Mouse (Mus musculus) liver, embryonic 13.5 days (tissue): ENCODE measurements around the gene Bmyc. TPM values are rescaled to one million over a fixed set of nuclear protein-coding genes. Genes with fewer than 3 reads are reported as not detected.
"Not testable (repeated sequence)": the region's sequence is repeated elsewhere in the genome, so short reads cannot be mapped to it uniquely, and the experiment has no call there.

Source experiments
- ATAC-seq: fragments of 200-750 bp; cut with Nextera tagmentation; 2 replicates; pipeline ENCODE4 v1.8.0; 2017; ENCODE audit warnings: low read depth, mild to moderate bottlenecking, moderate number of reproducible peaks, moderate library complexity
- DNase-seq: peaks from one replicate; pipeline ENCODE4 v3.0.0; 2022
- H3K27ac ChIP-seq: fragments of 300-500 bp; sonication (generic); 2 replicates; pipeline ENCODE4 v1.5.1; 2015; ENCODE audit warnings: moderate library complexity, mild to moderate bottlenecking, inconsistent platforms
- H3K27me3 ChIP-seq: fragments of 300-500 bp; sonication (generic); 2 replicates; pipeline ENCODE4 v1.6.1; 2015; ENCODE audit warnings: mild to moderate bottlenecking, inconsistent platforms
- H3K36me3 ChIP-seq: fragments of 300-500 bp; sonication (generic); 2 replicates; pipeline ENCODE4 v1.6.1; 2015; ENCODE audit warnings: mild to moderate bottlenecking, inconsistent platforms
- H3K4me1 ChIP-seq: fragments of 300-500 bp; sonication (generic); replicated peaks from 2 replicates; pipeline ENCODE4 v1.6.1; 2015; ENCODE audit warnings: inconsistent platforms
- H3K4me2 ChIP-seq: fragments of 300-500 bp; sonication (generic); 2 replicates; pipeline ENCODE4 v1.6.1; 2015; ENCODE audit warnings: inconsistent platforms, mild to moderate bottlenecking, moderate library complexity
- H3K4me3 ChIP-seq: fragments of 300-500 bp; sonication (generic); replicated peaks from 2 replicates; pipeline ENCODE4 v1.5.1; 2015; ENCODE audit warnings: mild to moderate bottlenecking, inconsistent platforms
- H3K9ac ChIP-seq: fragments of 300-500 bp; sonication (generic); 2 replicates; pipeline ENCODE4 v1.6.1; 2015; ENCODE audit warnings: mild to moderate bottlenecking, inconsistent platforms
- H3K9me3 ChIP-seq: fragments of 300-500 bp; sonication (generic); replicated peaks from 2 replicates; pipeline ENCODE4 v1.6.1; 2016; ENCODE audit warnings: inconsistent platforms
- WGBS: fragments of 180-500 bp; shearing (Covaris S2); methylation state at CpG from one replicate; pipeline ENCODE4 v1.1.7; 2015; ENCODE audit not compliant: insufficient replicate concordance; 5-methylcytosine and 5-hydroxymethylcytosine counted together
- polyA plus RNA-seq: library from polyadenylated mRNA; unstranded; fragments of >200 nt; fragmentation: Nextera tagmentation; extraction: Ambion mirVana; gene quantifications from 2 replicates; pipeline ENCODE4 v1.2.1, GENCODE M21; 2015

Bmyc gene
- polyA plus RNA-seq, 1 experiment from 2014 or later: 13.4 TPM

- no peak overlapping the region for H3K27ac ChIP-seq
- ATAC-seq (no peak), DNase-seq (no peak)
- H3K9me3 ChIP-seq: no peaks in the 10 kb centered on the region
- no peak overlapping the region for H3K4me2 ChIP-seq
- WGBS: 47% methylated on average over 4 of the region's 4 CpGs
- no peaks in the 10 kb centered on the region for H3K36me3 ChIP-seq
- no peaks in the 10 kb centered on the region for H3K4me1 ChIP-seq
- no peak overlapping the region for H3K4me3 ChIP-seq
- H3K9ac ChIP-seq: no peak overlapping the region
- no peaks in the 10 kb centered on the region for H3K27me3 ChIP-seq
These were observed 19.6 kb upstream of the Bmyc start for GRCm38 (mm10) chr2:25686941-25687340.

GRCm38 (mm10) chr2:25694605-25695004 is 11.9 kb upstream of the Bmyc start:
- Histone ChIP-seq H3K27me3 (no peaks in the 10 kb centered on the region; the same call in 1 of the 2 replicates), H3K4me1 (no peaks in the 10 kb centered on the region), H3K4me2 (no peak overlapping the region), H3K4me3 (no peak overlapping the region), H3K27ac (no peak overlapping the region), H3K9ac (no peak overlapping the region), H3K36me3 (no peaks in the 10 kb centered on the region), H3K9me3 (no peaks in the 10 kb centered on the region)
- DNase-seq: peak; percentile 40
- no peak for ATAC-seq

- H3K4me2 ChIP-seq: no peak overlapping the region
- no peak for DNase-seq
- H3K9me3 ChIP-seq: no peaks in the 10 kb centered on the region
- no peaks in the 10 kb centered on the region for H3K36me3 ChIP-seq
- no peaks in the 10 kb centered on the region for H3K4me1 ChIP-seq
- H3K4me3 ChIP-seq: no peak overlapping the region
- ATAC-seq: no peak
- 49% methylated on average over 4 of the region's 4 CpGs for WGBS
- no peaks in the 10 kb centered on the region; the same call in 1 of the 2 replicates for H3K27me3 ChIP-seq
- no peak overlapping the region for H3K27ac ChIP-seq
- H3K9ac ChIP-seq: no peak overlapping the region
These were observed 9.6 kb upstream of the Bmyc start for GRCm38 (mm10) chr2:25696951-25697350.

- DNase-seq (no peak), ATAC-seq (no peak)
- H3K36me3 ChIP-seq: no peaks in the 10 kb centered on the region
- no peak overlapping the region for H3K4me2 ChIP-seq
- H3K4me3 ChIP-seq: no peak overlapping the region
- H3K27ac ChIP-seq: no peak overlapping the region
- H3K4me1 ChIP-seq: no peaks in the 10 kb centered on the region
- H3K27me3 ChIP-seq: no peaks in the 10 kb centered on the region
- no peak overlapping the region for H3K9ac ChIP-seq
- 69% methylated on average over 2 of the region's 2 CpGs for WGBS
- H3K9me3 ChIP-seq: no peaks in the 10 kb centered on the region
These were observed 7.8 kb upstream of the Bmyc start for GRCm38 (mm10) chr2:25698696-25699095.

- not testable (repeated sequence) for H3K9me3 ChIP-seq, H3K9ac ChIP-seq, ATAC-seq, H3K4me2 ChIP-seq, H3K27ac ChIP-seq, H3K4me3 ChIP-seq, H3K27me3 ChIP-seq, H3K4me1 ChIP-seq, H3K36me3 ChIP-seq, DNase-seq
- WGBS: 76% methylated on average over 3 of the region's 3 CpGs
These were observed 6.8 kb upstream of the Bmyc start, which contains the start of gene Obp2a for GRCm38 (mm10) chr2:25699743-25700142. Obp2a (plus strand) TSS chr2:25700043.

GRCm38 (mm10) chr2:25701001-25701400 is 5.5 kb upstream of the Bmyc start:
- Histone ChIP-seq H3K4me3 (no peak overlapping the region), H3K27me3 (peaks cover 4% of the 10 kb centered on the region; the same call in 1 of the 2 replicates), H3K9me3 (no peaks in the 10 kb centered on the region), H3K4me1 (no peaks in the 10 kb centered on the region), H3K27ac (no peak overlapping the region), H3K4me2 (no peak overlapping the region), H3K9ac (no peak overlapping the region), H3K36me3 (no peaks in the 10 kb centered on the region)
- DNase-seq (no peak), ATAC-seq (no peak)
- WGBS: 43% methylated on average over 5 of the region's 5 CpGs

GRCm38 (mm10) chr2:25703706-25704105 is 2.8 kb upstream of the Bmyc start:
- no peak overlapping the region for H3K4me3 ChIP-seq
- peaks cover 16% of the 10 kb centered on the region for H3K27me3 ChIP-seq
- H3K9me3 ChIP-seq: no peaks in the 10 kb centered on the region
- H3K36me3 ChIP-seq: no peaks in the 10 kb centered on the region
- ATAC-seq (no peak), DNase-seq (no peak)
- peaks cover 7% of the 10 kb centered on the region for H3K4me1 ChIP-seq
- 58% methylated on average over 4 of the region's 4 CpGs for WGBS
- no peak overlapping the region for H3K4me2 ChIP-seq
- H3K27ac ChIP-seq: no peak overlapping the region
- H3K9ac ChIP-seq: no peak overlapping the region

- no peak overlapping the region; the same call in 1 of the 2 replicates for H3K4me2 ChIP-seq
- H3K9me3 ChIP-seq: no peaks in the 10 kb centered on the region
- 65% methylated on average over 2 of the region's 2 CpGs for WGBS
- H3K9ac ChIP-seq: no peak overlapping the region
- ATAC-seq (no peak), DNase-seq (no peak)
- H3K4me1 ChIP-seq: peaks cover 7% of the 10 kb centered on the region
- H3K36me3 ChIP-seq: no peaks in the 10 kb centered on the region
- peaks cover 16% of the 10 kb centered on the region for H3K27me3 ChIP-seq
- no peak overlapping the region for H3K4me3 ChIP-seq
- no peak overlapping the region for H3K27ac ChIP-seq
These were observed 1.6 kb downstream of the Bmyc start for GRCm38 (mm10) chr2:25708121-25708520.

GRCm38 (mm10) chr2:25709056-25709455 is 2.5 kb downstream of the Bmyc start:
- not testable (repeated sequence) for H3K27ac ChIP-seq, H3K4me2 ChIP-seq, H3K36me3 ChIP-seq, H3K9ac ChIP-seq, H3K4me1 ChIP-seq, H3K9me3 ChIP-seq, H3K4me3 ChIP-seq, ATAC-seq, DNase-seq
- 87% methylated on average over 1 of the region's 1 CpGs for WGBS
- peaks cover 16% of the 10 kb centered on the region for H3K27me3 ChIP-seq

GRCm38 (mm10) chr2:25709791-25710190 is 3.3 kb downstream of the Bmyc start:
- peaks cover 16% of the 10 kb centered on the region for H3K27me3 ChIP-seq
- not testable (repeated sequence) for DNase-seq, H3K27ac ChIP-seq, H3K9ac ChIP-seq, H3K4me2 ChIP-seq, H3K36me3 ChIP-seq, ATAC-seq, H3K4me3 ChIP-seq, H3K9me3 ChIP-seq, H3K4me1 ChIP-seq
- 48% methylated on average over 2 of the region's 2 CpGs for WGBS

- H3K36me3 ChIP-seq, DNase-seq, H3K9me3 ChIP-seq, H3K27me3 ChIP-seq, ATAC-seq, H3K9ac ChIP-seq, H3K4me3 ChIP-seq, H3K4me1 ChIP-seq, H3K27ac ChIP-seq, H3K4me2 ChIP-seq: not testable (repeated sequence)
- WGBS: 28% methylated on average over 3 of the region's 3 CpGs
These were observed 5.1 kb downstream of the Bmyc start for GRCm38 (mm10) chr2:25711641-25712040.

GRCm38 (mm10) chr2:25717222-25717621 is 10.7 kb downstream of the Bmyc start:
- no peak for DNase-seq
- Histone ChIP-seq H3K9ac (no peak overlapping the region), H3K36me3 (no peaks in the 10 kb centered on the region), H3K9me3 (no peaks in the 10 kb centered on the region), H3K27me3 (no peaks in the 10 kb centered on the region), H3K4me1 (no peaks in the 10 kb centered on the region), H3K4me2 (no peak overlapping the region), H3K27ac (no peak overlapping the region), H3K4me3 (no peak overlapping the region)
- ATAC-seq: no peak
